Mouse (Mus musculus): ENCODE results near the gene C130050O18Rik. TPM values are rescaled to one million over a fixed set of nuclear protein-coding genes. Genes with fewer than 3 reads are reported as not detected.

C130050O18Rik gene
- polyA plus RNA-seq, 1 experiment from 2014 or later: 0.18 TPM

GRCm38 (mm10) chr5:139391309-139391990 is 13.6 kb upstream of the C130050O18Rik start:
- Histone ChIP-seq H3K4me3 (no peak overlapping the region), H3K36me3 (replicated peaks) (no peaks in the 10 kb centered on the region), H3K4me2 (no peak overlapping the region), H3K9me3 (no peaks in the 10 kb centered on the region), H3K27ac (no peak overlapping the region), H3K9ac (no peak overlapping the region), H3K27me3 (replicated peaks) (no peaks in the 10 kb centered on the region), H3K4me1 (peaks cover 22% of the 10 kb centered on the region)
- WGBS: 74% methylated on average over 11 of the region's 11 CpGs
- ATAC-seq (replicated peaks): no peak

DNA sequence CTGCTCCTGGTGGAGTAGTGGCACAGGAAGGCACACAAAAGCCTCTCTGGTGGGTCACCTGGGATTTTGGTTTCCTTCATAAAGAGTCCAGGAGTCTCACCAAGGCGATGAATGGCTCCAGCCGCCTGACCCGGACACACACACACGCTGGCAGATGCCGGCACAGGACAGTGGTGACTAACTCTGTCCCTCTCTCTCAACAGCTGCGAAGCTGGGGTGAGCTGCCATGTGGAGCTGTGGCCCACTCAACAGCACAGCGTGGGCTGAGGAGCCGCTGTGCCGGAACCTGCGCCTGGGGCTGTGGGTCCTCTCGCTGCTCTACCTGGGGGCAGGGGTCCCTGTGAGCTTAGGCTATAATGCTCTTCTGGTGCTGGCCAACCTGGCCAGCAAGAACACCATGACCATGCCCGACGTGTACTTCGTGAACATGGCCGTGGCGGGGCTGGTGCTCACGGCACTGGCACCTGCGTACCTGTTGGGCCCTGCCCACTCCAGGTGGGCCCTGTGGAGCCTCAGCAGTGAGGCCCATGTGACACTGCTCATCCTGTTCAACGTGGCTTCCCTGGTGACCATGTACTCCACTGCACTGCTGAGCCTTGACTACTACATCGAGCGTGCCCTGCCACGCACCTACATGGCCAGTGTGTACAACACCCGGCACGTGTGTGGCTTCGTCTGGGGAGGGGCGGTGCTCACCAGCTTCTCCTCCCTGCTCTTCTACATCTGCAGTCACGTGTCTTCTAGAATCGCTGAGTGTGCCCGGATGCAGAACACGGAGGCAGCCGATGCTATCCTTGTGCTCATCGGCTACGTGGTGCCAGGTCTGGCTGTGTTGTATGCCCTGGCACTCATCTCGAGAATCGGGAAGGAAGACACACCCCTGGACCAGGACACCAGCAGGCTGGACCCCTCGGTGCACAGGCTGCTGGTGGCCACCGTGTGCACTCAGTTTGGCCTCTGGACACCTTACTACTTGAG is 12.6 kb upstream of the C130050O18Rik start:
- H3K4me3 ChIP-seq: no peak overlapping the region
- no peaks in the 10 kb centered on the region for H3K27me3 ChIP-seq (replicated peaks)
- WGBS: 95% methylated on average over 37 of the region's 37 CpGs
- H3K4me1 ChIP-seq: peaks cover 22% of the 10 kb centered on the region
- no peaks in the 10 kb centered on the region for H3K36me3 ChIP-seq (replicated peaks)
- no peak overlapping the region for H3K4me2 ChIP-seq
- H3K27ac ChIP-seq: no peak overlapping the region
- ATAC-seq (replicated peaks): no peak
- H3K9ac ChIP-seq: no peak overlapping the region
- H3K9me3 ChIP-seq: no peaks in the 10 kb centered on the region

DNA sequence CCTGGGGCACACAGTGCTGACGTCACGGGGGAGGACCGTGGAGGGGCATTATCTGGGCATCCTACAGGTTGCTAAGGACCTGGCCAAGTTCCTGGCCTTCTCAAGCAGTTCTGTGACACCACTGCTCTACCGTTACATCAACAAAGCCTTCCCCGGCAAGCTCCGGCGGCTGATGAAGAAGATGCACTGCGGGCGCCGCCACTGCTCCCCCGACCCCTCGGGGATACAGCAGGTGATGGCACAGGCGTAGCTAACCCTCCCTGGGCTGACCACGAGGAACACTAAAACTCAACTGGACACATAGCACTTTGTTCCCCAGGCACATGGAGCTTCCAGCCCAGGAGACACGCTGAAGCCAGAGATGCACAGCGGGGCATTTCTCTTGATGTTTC is 11.9 kb upstream of the C130050O18Rik start:
- H3K27me3 ChIP-seq (replicated peaks): no peaks in the 10 kb centered on the region
- H3K4me1 ChIP-seq: peaks cover 19% of the 10 kb centered on the region
- 88% methylated on average over 16 of the region's 16 CpGs for WGBS
- H3K4me3 ChIP-seq: no peak overlapping the region
- H3K9ac ChIP-seq: no peak overlapping the region
- H3K27ac ChIP-seq: no peak overlapping the region
- no peak overlapping the region for H3K4me2 ChIP-seq
- no peak for ATAC-seq (replicated peaks)
- no peaks in the 10 kb centered on the region for H3K9me3 ChIP-seq
- no peaks in the 10 kb centered on the region for H3K36me3 ChIP-seq (replicated peaks)

GRCm38 (mm10) chr5:139394399-139394798 is 10.7 kb upstream of the C130050O18Rik start:
- ATAC-seq (replicated peaks): no peak
- Histone ChIP-seq H3K9ac (no peak overlapping the region), H3K4me3 (no peak overlapping the region), H3K27me3 (replicated peaks) (no peaks in the 10 kb centered on the region), H3K9me3 (no peaks in the 10 kb centered on the region), H3K4me2 (no peak overlapping the region), H3K4me1 (peaks cover 8% of the 10 kb centered on the region; the same call in 1 of the 2 replicates), H3K36me3 (replicated peaks) (no peaks in the 10 kb centered on the region), H3K27ac (no peak overlapping the region)
- WGBS: 60% methylated on average over 7 of the region's 7 CpGs

DNA sequence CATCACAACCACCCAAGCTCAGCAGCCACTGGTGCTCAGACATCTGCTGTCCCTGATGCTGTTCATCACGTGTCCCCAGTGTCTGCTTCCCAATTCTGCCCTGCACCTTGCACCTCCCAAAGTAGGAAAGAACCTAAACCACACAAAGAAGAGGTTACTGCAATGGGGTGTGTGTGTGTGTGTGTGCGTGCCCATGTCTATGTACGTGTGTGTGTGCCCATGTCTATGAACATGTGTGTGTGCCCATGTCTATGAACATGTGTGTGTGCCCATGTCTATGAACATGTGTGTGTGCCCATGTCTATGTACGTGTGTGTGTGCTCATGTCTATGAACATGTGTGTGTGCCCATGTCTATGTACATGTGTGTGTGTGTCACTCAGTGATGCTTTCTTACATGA is 9.6 kb upstream of the C130050O18Rik start:
- H3K4me3 ChIP-seq: no peak overlapping the region
- no peaks in the 10 kb centered on the region for H3K36me3 ChIP-seq (replicated peaks)
- H3K27ac ChIP-seq: no peak overlapping the region
- H3K4me1 ChIP-seq: peaks cover 3% of the 10 kb centered on the region; the same call in 1 of the 2 replicates
- 96% methylated on average over 4 of the region's 4 CpGs for WGBS
- no peak for ATAC-seq (replicated peaks)
- H3K9ac ChIP-seq: no peak overlapping the region
- H3K27me3 ChIP-seq (replicated peaks): no peaks in the 10 kb centered on the region
- no peaks in the 10 kb centered on the region for H3K9me3 ChIP-seq
- H3K4me2 ChIP-seq: no peak overlapping the region

GRCm38 (mm10) chr5:139397359-139397916 is 7.6 kb upstream of the C130050O18Rik start:
- peaks cover 3% of the 10 kb centered on the region; the same call in 1 of the 2 replicates for H3K4me1 ChIP-seq
- no peaks in the 10 kb centered on the region for H3K27me3 ChIP-seq (replicated peaks)
- no peaks in the 10 kb centered on the region for H3K36me3 ChIP-seq (replicated peaks)
- no peak overlapping the region for H3K4me3 ChIP-seq
- no peak overlapping the region for H3K4me2 ChIP-seq
- 89% methylated on average over 4 of the region's 4 CpGs for WGBS
- no peak overlapping the region for H3K27ac ChIP-seq
- H3K9me3 ChIP-seq: no peaks in the 10 kb centered on the region
- no peak overlapping the region for H3K9ac ChIP-seq
- no peak for ATAC-seq (replicated peaks)

GRCm38 (mm10) chr5:139397959-139398753 is 6.9 kb upstream of the C130050O18Rik start:
- no peaks in the 10 kb centered on the region for H3K9me3 ChIP-seq
- no peak overlapping the region for H3K9ac ChIP-seq
- no peak overlapping the region for H3K4me3 ChIP-seq
- ATAC-seq (replicated peaks): peak; percentile 75
- H3K27me3 ChIP-seq (replicated peaks): no peaks in the 10 kb centered on the region
- no peak overlapping the region for H3K27ac ChIP-seq
- 37% methylated on average over 5 of the region's 5 CpGs for WGBS
- H3K4me1 ChIP-seq: peaks cover 3% of the 10 kb centered on the region; the same call in 1 of the 2 replicates
- H3K4me2 ChIP-seq: no peak overlapping the region
- H3K36me3 ChIP-seq (replicated peaks): no peaks in the 10 kb centered on the region

DNA sequence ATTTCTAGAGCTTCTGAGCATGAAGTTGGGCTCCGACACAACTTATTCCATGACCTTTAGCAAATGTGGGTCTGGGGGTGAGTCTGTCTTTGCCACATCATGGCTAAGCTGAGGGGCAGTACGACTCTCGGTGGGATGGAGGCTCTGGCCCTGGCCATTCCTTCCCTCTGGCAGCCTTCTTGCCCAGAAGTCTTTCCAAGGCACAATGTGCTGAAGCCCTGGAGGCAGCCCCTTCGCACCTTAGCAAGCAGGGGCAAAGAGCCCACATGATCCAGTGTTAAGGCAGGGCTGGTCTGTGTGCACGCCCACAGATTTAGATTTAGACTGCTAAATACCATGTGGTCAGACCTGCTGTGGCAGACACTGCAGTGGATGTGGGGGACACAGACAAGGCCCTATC is 6.3 kb upstream of the C130050O18Rik start:
- no peak overlapping the region for H3K4me3 ChIP-seq
- H3K4me2 ChIP-seq: no peak overlapping the region
- ATAC-seq (replicated peaks): no peak
- no peak overlapping the region for H3K9ac ChIP-seq
- no peaks in the 10 kb centered on the region for H3K9me3 ChIP-seq
- H3K27me3 ChIP-seq (replicated peaks): no peaks in the 10 kb centered on the region
- 83% methylated on average over 5 of the region's 5 CpGs for WGBS
- H3K27ac ChIP-seq: no peak overlapping the region
- no peaks in the 10 kb centered on the region for H3K36me3 ChIP-seq (replicated peaks)
- H3K4me1 ChIP-seq: peaks cover 3% of the 10 kb centered on the region; the same call in 1 of the 2 replicates

DNA sequence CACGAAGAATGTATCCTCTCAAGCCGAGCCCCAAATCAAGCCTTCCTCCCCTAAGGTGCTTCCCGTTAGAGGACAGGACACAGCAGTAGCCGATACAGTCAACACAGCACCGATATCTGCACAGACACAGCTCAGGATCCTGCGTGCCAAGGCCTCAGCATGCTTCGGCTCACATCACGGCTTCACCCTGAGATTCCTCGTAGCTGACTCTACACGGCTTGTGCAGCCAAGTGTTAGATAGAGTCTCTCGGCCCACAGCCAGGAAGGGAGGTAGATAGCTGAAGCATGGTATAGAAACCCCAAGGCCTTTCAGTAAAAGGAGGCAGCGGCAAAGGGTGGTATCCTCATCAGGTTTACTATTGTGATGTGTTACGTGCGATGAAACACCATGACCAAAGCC is 5.1 kb upstream of the C130050O18Rik start:
- no peaks in the 10 kb centered on the region for H3K36me3 ChIP-seq (replicated peaks)
- no peaks in the 10 kb centered on the region for H3K9me3 ChIP-seq
- no peak overlapping the region for H3K27ac ChIP-seq
- no peak overlapping the region for H3K4me3 ChIP-seq
- no peak overlapping the region for H3K4me2 ChIP-seq
- WGBS: 88% methylated on average over 14 of the region's 14 CpGs
- H3K27me3 ChIP-seq (replicated peaks): no peaks in the 10 kb centered on the region
- H3K9ac ChIP-seq: no peak overlapping the region
- no peak for ATAC-seq (replicated peaks)
- H3K4me1 ChIP-seq: peaks cover 3% of the 10 kb centered on the region; the same call in 1 of the 2 replicates

DNA sequence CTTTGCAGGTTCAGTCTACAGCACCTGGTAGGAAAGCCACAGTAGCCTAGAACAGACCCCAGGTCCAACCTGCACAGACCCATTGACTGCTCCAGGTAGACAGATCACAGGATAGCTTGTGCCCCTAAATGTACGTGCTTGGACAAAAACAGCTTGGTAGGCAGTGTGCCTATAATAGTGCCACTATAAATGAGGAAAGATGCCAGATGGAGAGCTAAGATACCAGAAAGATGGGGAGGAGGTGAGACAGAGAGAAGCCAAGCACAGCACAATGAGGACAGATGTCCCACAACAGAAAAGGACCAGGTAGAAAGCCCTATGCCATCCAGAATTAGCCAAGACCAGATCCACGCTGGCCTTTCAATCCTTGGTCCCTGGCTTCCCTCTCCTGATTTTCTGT is 3.0 kb upstream of the C130050O18Rik start:
- 92% methylated on average over 2 of the region's 2 CpGs for WGBS
- Histone ChIP-seq H3K9ac (no peak overlapping the region), H3K36me3 (replicated peaks) (no peaks in the 10 kb centered on the region), H3K4me2 (no peak overlapping the region), H3K4me3 (no peak overlapping the region), H3K27ac (no peak overlapping the region), H3K9me3 (no peaks in the 10 kb centered on the region), H3K4me1 (peaks cover 3% of the 10 kb centered on the region; the same call in 1 of the 2 replicates), H3K27me3 (replicated peaks) (no peaks in the 10 kb centered on the region)
- ATAC-seq (replicated peaks): no peak

DNA sequence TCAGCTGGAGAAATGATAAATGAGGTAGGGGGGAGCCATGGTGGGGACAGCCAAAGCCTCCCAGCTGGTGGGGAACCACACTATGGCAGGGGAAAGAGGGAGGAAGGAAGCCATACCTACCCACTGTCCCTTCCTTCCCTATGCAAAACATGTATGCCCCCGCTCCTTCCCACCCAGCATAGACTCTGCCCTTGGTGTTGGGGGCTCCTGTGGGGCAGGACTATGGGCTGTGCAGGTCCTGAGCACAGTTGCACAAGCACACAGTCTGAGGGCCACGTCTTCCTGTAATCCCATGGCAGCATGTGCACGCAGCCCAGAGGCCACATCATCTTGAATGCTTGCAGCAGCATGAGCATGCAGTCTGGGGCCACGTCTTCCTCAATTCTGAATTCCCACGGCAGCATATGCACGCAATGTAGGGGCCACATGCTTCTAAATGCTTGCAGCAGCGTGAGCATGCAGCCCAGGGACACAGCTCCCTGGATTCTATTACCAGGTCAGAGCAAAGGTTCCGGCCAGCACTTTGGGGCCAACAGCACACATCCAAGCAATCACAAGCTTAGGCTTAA is 1.3 kb upstream of the C130050O18Rik start:
- 89% methylated on average over 8 of the region's 8 CpGs for WGBS

More for the DNA sequence above, 1.3 kb upstream of the C130050O18Rik start:
- H3K4me1 ChIP-seq: peaks cover 4% of the 10 kb centered on the region; the same call in 1 of the 2 replicates
- no peaks in the 10 kb centered on the region for H3K9me3 ChIP-seq
- no peak overlapping the region for H3K4me3 ChIP-seq
- H3K9ac ChIP-seq: no peak overlapping the region
- no peak overlapping the region for H3K27ac ChIP-seq
- H3K36me3 ChIP-seq (replicated peaks): no peaks in the 10 kb centered on the region
- ATAC-seq (replicated peaks): no peak
- H3K27me3 ChIP-seq (replicated peaks): no peaks in the 10 kb centered on the region
- no peak overlapping the region for H3K4me2 ChIP-seq

Measured in midbrain, embryonic 15.5 days (tissue).